Mouse (Mus musculus): ENCODE results near the gene 4930518I15Rik. TPM values are rescaled to one million over a fixed set of nuclear protein-coding genes. Genes with fewer than 3 reads are reported as not detected.

The 4930518I15Rik gene
- polyA plus RNA-seq, 1 experiment from 2014 or later, result 4.1 TPM

GRCm38 (mm10) chr2:156874047-156874759, 16.5 kb upstream of the 4930518I15Rik start:
- 0 out of 2 replicates have a peak, but pooled peaks cover 4% of the 10 kb centered on the region for H3K4me1 ChIP-seq (ENCODE audit: insufficient read depth, low read depth, low read length)
- no peak for DNase-seq (ENCODE audit: low spot score)
- ATAC-seq, result no peak
- no peak overlapping the region for H3K9ac ChIP-seq (replicated peaks; ENCODE audit: low read depth)
- no peak overlapping the region for H3K4me2 ChIP-seq (replicated peaks; ENCODE audit: low read depth, low read length)
- H3K27ac ChIP-seq (ENCODE audit: low read length), result no peak overlapping the region
- WGBS, result 86% methylated on average over 8 of the region's 8 CpGs
- no peaks in the 10 kb centered on the region for H3K9me3 ChIP-seq (ENCODE audit: low read length)
- H3K27me3 ChIP-seq (replicated peaks; ENCODE audit: insufficient read depth, low read length), result no peaks in the 10 kb centered on the region
- H3K4me3 ChIP-seq (ENCODE audit: low read depth, low read length), result no peak overlapping the region
- H3K36me3 ChIP-seq (ENCODE audit: insufficient read depth, low read length), result peaks cover 20% of the 10 kb centered on the region; the same call in 1 of the 2 replicates
- TF ChIP-seq CTCF (IDR thresholded peaks at IDR 0.05) (no peak), EP300 (IDR thresholded peaks at IDR 0.05) (no peak)

- 0 out of 2 replicates have a peak, but pooled peaks cover 4% of the 10 kb centered on the region for H3K4me1 ChIP-seq (ENCODE audit: insufficient read depth, low read depth, low read length)
- H3K36me3 ChIP-seq (ENCODE audit: insufficient read depth, low read length), result peaks cover 20% of the 10 kb centered on the region; the same call in 1 of the 2 replicates
- no peak overlapping the region for H3K4me2 ChIP-seq (replicated peaks; ENCODE audit: low read depth, low read length)
- H3K27ac ChIP-seq (ENCODE audit: low read length), result no peak overlapping the region
- no peak overlapping the region for H3K4me3 ChIP-seq (ENCODE audit: low read depth, low read length)
- no peaks in the 10 kb centered on the region for H3K27me3 ChIP-seq (replicated peaks; ENCODE audit: insufficient read depth, low read length)
- ATAC-seq, result peak; percentile 40; the same call in 1 of the 2 replicates
- DNase-seq (ENCODE audit: low spot score), result peak; percentile 72
- H3K9ac ChIP-seq (replicated peaks; ENCODE audit: low read depth), result no peak overlapping the region
- no peaks in the 10 kb centered on the region for H3K9me3 ChIP-seq (ENCODE audit: low read length)
- WGBS, result 23% methylated on average over 5 of the region's 5 CpGs
- no peak for TF ChIP-seq EP300 (IDR thresholded peaks at IDR 0.05)
- TF ChIP-seq CTCF (IDR thresholded peaks at IDR 0.05), result peak; percentile 87
Measured at GRCm38 (mm10) chr2:156873629-156874028, 15.9 kb upstream of the 4930518I15Rik start.

GRCm38 (mm10) chr2:156870519-156870918, 12.8 kb upstream of the 4930518I15Rik start:
- Histone ChIP-seq H3K36me3 (ENCODE audit: insufficient read depth, low read length) (peaks cover 25% of the 10 kb centered on the region; the same call in 1 of the 2 replicates), H3K4me2 (replicated peaks; ENCODE audit: low read depth, low read length) (no peak overlapping the region)

GRCm38 (mm10) chr2:156869554-156869953, 11.8 kb upstream of the 4930518I15Rik start:
- Histone ChIP-seq H3K4me2 (replicated peaks; ENCODE audit: low read depth, low read length) (no peak overlapping the region), H3K4me3 (ENCODE audit: low read depth, low read length) (no peak overlapping the region), H3K36me3 (ENCODE audit: insufficient read depth, low read length) (peaks cover 21% of the 10 kb centered on the region; the same call in 1 of the 2 replicates), H3K27me3 (replicated peaks; ENCODE audit: insufficient read depth, low read length) (no peaks in the 10 kb centered on the region), H3K9me3 (ENCODE audit: low read length) (no peaks in the 10 kb centered on the region), H3K4me1 (ENCODE audit: insufficient read depth, low read depth, low read length) (peaks cover 2% of the 10 kb centered on the region; the same call in 1 of the 2 replicates), H3K9ac (replicated peaks; ENCODE audit: low read depth) (no peak overlapping the region), H3K27ac (ENCODE audit: low read length) (no peak overlapping the region)
- DNase-seq (ENCODE audit: low spot score), result no peak
- no peak for TF ChIP-seq EP300 (IDR thresholded peaks at IDR 0.05)
- no peak for TF ChIP-seq CTCF (IDR thresholded peaks at IDR 0.05)
- 83% methylated on average over 7 of the region's 7 CpGs for WGBS
- ATAC-seq, result no peak

More at GRCm38 (mm10) chr2:156870519-156870918, 12.8 kb upstream of the 4930518I15Rik start:
- no peak for DNase-seq (ENCODE audit: low spot score)
- no peak overlapping the region for H3K4me3 ChIP-seq (ENCODE audit: low read depth, low read length)
- no peak overlapping the region for H3K27ac ChIP-seq (ENCODE audit: low read length)
- H3K9ac ChIP-seq (replicated peaks; ENCODE audit: low read depth), result no peak overlapping the region
- 15% methylated on average over 6 of the region's 6 CpGs for WGBS
- ATAC-seq, result 0 out of 2 replicates have a peak, but pooled peaks have one; percentile 31
- no peaks in the 10 kb centered on the region for H3K27me3 ChIP-seq (replicated peaks; ENCODE audit: insufficient read depth, low read length)
- no peaks in the 10 kb centered on the region for H3K9me3 ChIP-seq (ENCODE audit: low read length)
- no peaks in the 10 kb centered on the region for H3K4me1 ChIP-seq (ENCODE audit: insufficient read depth, low read depth, low read length)
- no peak for TF ChIP-seq CTCF (IDR thresholded peaks at IDR 0.05)
- no peak for TF ChIP-seq EP300 (IDR thresholded peaks at IDR 0.05)

GRCm38 (mm10) chr2:156868994-156869393, 11.2 kb upstream of the 4930518I15Rik start:
- Histone ChIP-seq H3K9me3 (ENCODE audit: low read length) (no peaks in the 10 kb centered on the region), H3K4me2 (replicated peaks; ENCODE audit: low read depth, low read length) (no peak overlapping the region), H3K27me3 (replicated peaks; ENCODE audit: insufficient read depth, low read length) (no peaks in the 10 kb centered on the region), H3K9ac (replicated peaks; ENCODE audit: low read depth) (no peak overlapping the region), H3K27ac (ENCODE audit: low read length) (no peak overlapping the region), H3K36me3 (ENCODE audit: insufficient read depth, low read length) (peaks cover 20% of the 10 kb centered on the region; the same call in 1 of the 2 replicates), H3K4me1 (ENCODE audit: insufficient read depth, low read depth, low read length) (peaks cover 4% of the 10 kb centered on the region; the same call in 1 of the 2 replicates), H3K4me3 (ENCODE audit: low read depth, low read length) (no peak overlapping the region)
- TF ChIP-seq EP300 (IDR thresholded peaks at IDR 0.05), result no peak
- TF ChIP-seq CTCF (IDR thresholded peaks at IDR 0.05), result peak; percentile 6; the same call in 1 of the 2 replicates
- 53% methylated on average over 8 of the region's 8 CpGs for WGBS
- ATAC-seq, result no peak
- no peak for DNase-seq (ENCODE audit: low spot score)

- Histone ChIP-seq H3K4me1 (ENCODE audit: insufficient read depth, low read depth, low read length) (peaks cover 11% of the 10 kb centered on the region; the same call in 1 of the 2 replicates), H3K9me3 (ENCODE audit: low read length) (no peaks in the 10 kb centered on the region), H3K36me3 (ENCODE audit: insufficient read depth, low read length) (peaks cover 5% of the 10 kb centered on the region; the same call in 1 of the 2 replicates)
Measured at GRCm38 (mm10) chr2:156864481-156864880, 6.7 kb upstream of the 4930518I15Rik start.

More at GRCm38 (mm10) chr2:156864481-156864880, 6.7 kb upstream of the 4930518I15Rik start:
- ATAC-seq (no peak), DNase-seq (ENCODE audit: low spot score) (peak; percentile 49)
- Histone ChIP-seq H3K27me3 (replicated peaks; ENCODE audit: insufficient read depth, low read length) (no peaks in the 10 kb centered on the region), H3K27ac (ENCODE audit: low read length) (peak overlapping the region; percentile 97), H3K9ac (replicated peaks; ENCODE audit: low read depth) (0 out of 2 replicates have a peak overlapping the region, but pooled peaks have one; percentile 90), H3K4me2 (replicated peaks; ENCODE audit: low read depth, low read length) (peak overlapping the region; percentile 69), H3K4me3 (ENCODE audit: low read depth, low read length) (peak overlapping the region; percentile 87; the same call in 1 of the 2 replicates)
- 52% methylated on average over 3 of the region's 3 CpGs for WGBS
- no peak for TF ChIP-seq CTCF (IDR thresholded peaks at IDR 0.05)
- TF ChIP-seq EP300 (IDR thresholded peaks at IDR 0.05), result no peak
